Mouse (Mus musculus) Patski (cell line): ENCODE measurements around the gene Ccl12. TPM values are rescaled to one million over a fixed set of nuclear protein-coding genes. Genes with fewer than 3 reads are reported as not detected.

Source experiments
- ATAC-seq: fragments of 100-300 bp; one replicate; pipeline ENCODE4 v1.8.0; 2021
- CTCF ChIA-PET: fragments of 350-600 bp; sonication (Branson Sonifier 250); formaldehyde crosslinking; loops from one replicate; lab custom pipeline; 2022; ENCODE audit warnings: inconsistent platforms; lab: Charles Lee
- POLR2A ChIA-PET: fragments of 350-600 bp; sonication (Branson Sonifier 250); formaldehyde crosslinking; loops from one replicate; lab custom pipeline; 2022; ENCODE audit warnings: antibody characterized with exemption, inconsistent platforms; lab: Charles Lee
- DNase-seq: peaks from one replicate; pipeline ENCODE4 v3.0.0-alpha.2; 2011; ENCODE audit warnings: low read depth, low spot score
- H3K27me3 ChIP-seq: fragments of 371-371 bp; one replicate; pipeline ENCODE4 v1.5.1; 2021
- CTCF ChIP-seq: fragments of 100-300 bp; IDR thresholded peaks from one replicate; pipeline ENCODE4 v1.5.1; 2021
- in situ Hi-C: fragments of 300-500 bp; cut with MboI; formaldehyde crosslinking; loops from 3 replicates; pipeline ENCODE4 v1.11.1; 2018; ENCODE audit warnings: low pct_unique_long_range_greater_than_20kb, mixed read lengths
- polyA plus RNA-seq: library from polyadenylated mRNA; unstranded; gene quantifications from one replicate; pipeline ENCODE4 v1.2.3, GENCODE M21; 2021

Ccl12 gene
- polyA plus RNA-seq, result not detected

DNA sequence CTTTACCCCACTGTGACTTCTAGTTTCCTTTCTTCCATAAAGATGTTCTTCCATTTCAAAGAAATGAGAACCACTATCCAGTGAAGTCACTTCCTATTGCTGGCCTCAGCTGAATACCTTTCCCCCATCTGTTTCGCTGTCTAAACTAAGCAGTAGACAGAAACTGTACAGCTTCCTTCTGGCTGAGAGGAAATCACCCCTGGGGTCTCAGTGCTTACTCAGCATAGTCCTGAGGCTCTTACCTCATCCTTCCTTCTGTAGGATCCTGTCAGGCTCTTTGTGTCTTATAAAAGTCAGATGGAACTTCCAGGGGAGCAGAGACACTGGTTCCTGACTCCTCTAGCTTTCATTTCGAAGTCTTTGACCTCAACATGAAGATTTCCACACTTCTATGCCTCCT lies at the start of gene Ccl12:
Gene Ccl12 (plus strand): TSS at position 317 of the 400 bp plus-strand sequence.
- H3K27me3 ChIP-seq, result peaks cover 30% of the 10 kb centered on the region
- in situ Hi-C loops, result no loop called here
- CTCF ChIA-PET, result no interaction called here
- no peak for TF ChIP-seq CTCF
- POLR2A ChIA-PET, result no interaction called here
- no peak for DNase-seq
- no peak for ATAC-seq

DNA sequence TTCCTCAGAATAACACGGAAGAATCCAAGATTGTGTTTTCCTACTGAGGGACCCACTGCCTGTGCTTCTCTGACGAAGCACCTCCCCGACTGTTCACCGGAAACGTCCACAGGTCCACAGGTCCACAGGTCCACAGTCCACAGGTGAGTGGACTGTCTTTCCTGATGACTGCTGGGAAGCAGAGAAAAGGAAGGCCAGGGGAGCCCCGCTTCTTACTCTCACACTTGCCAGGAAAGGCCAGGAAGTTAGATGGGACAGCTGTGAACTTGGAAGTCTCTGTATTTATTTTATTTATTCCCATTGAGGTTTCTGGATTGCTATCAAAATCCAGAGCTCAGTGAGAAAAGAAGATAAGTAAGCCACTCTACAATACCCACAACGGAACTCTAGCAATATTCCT lies 47.8 kb upstream of the Ccl12 start:
- no peak for TF ChIP-seq CTCF
- ATAC-seq, result no peak
- DNase-seq, result no peak
- peaks cover 9% of the 10 kb centered on the region for H3K27me3 ChIP-seq
- POLR2A ChIA-PET, result no interaction called here
- CTCF ChIA-PET, result interaction anchor here (1.7 kb wide), 1 partner anchor 121 kb away, joined by 5 read pairs; no protein-coding TSS in a partner anchor
- in situ Hi-C loops, result loop anchor here (5.0 kb wide), 1 partner anchor 123 kb away; no protein-coding TSS in a partner anchor

DNA sequence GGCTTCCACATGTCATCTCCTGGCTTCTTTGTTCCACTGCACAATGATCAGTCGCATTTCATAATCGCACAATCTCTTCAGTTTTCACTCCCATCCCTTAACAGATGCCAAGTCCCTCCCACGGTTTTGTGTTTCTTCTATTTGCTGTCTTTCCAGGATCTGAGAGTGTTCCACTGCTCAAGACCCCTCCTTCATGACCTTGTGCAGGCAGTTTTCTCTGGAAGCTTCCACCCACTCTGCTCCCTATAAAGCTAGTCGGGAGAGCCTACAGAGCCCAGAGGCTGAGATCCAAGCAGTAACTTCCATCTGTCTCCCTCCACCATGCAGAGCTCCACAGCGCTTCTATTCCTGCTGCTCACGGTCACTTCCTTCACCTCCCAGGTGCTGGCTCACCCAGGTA lies 44.0 kb upstream of the Ccl12 start, which contains the start of gene Ccl11:
Gene Ccl11 (plus strand): TSS at position 178 of the 400 bp plus-strand sequence.
- TF ChIP-seq CTCF, result no peak
- POLR2A ChIA-PET, result no interaction called here
- DNase-seq, result no peak
- no peak for ATAC-seq
- H3K27me3 ChIP-seq, result peaks cover 17% of the 10 kb centered on the region
- in situ Hi-C loops, result no loop called here
- CTCF ChIA-PET, result interaction anchor here (0.9 to 1.3 kb wide), 2 partner anchors 10 to 18 kb away, joined by 3 to 4 read pairs; no protein-coding TSS in a partner anchor

DNA sequence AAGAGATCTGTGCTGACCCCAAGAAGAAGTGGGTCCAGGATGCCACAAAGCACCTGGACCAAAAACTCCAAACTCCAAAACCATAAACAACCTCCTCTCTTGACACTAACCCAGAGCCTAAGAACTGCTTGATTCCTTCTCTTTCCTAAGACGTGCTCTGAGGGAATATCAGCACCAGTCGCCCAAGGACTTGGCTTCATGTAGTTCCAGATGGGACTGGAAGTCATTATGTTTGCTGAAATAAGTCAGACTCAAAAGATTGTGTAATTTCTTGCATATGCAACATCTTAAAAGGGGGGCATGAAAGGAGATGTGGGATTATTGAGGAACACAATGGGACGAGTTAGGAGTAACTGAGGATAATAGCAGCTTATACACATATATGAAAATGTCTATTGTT lies 39.4 kb upstream of the Ccl12 start:
- POLR2A ChIA-PET, result no interaction called here
- DNase-seq (no peak), ATAC-seq (no peak)
- no peak for TF ChIP-seq CTCF
- in situ Hi-C loops, result no loop called here
- CTCF ChIA-PET, result interaction anchor here (1.2 to 1.7 kb wide), 3 partner anchors 14 to 66 kb away, joined by 3 to 5 read pairs (median 3); no protein-coding TSS in a partner anchor
- peaks cover 11% of the 10 kb centered on the region for H3K27me3 ChIP-seq

DNA sequence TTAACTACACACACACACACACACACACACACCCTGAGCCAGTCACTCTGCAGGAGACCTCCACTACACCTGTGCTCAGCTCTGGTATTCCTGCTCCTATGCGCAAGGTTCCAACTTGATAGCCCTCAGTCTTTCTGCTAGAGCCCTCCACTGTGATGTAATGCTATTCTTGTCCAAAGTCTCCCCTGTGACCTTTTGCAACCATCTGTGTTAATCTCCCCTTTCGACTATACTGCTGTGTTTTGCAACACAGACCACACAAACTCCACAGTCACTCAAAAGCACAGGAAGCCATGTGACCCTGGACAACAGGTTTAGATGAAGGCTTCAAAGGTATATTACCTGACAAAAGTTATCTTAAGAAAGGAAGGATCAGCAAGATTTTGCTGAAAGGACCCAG lies 38.2 kb upstream of the Ccl12 start:
- no peak for TF ChIP-seq CTCF
- H3K27me3 ChIP-seq, result peaks cover 9% of the 10 kb centered on the region
- ATAC-seq, result no peak
- in situ Hi-C loops, result no loop called here
- DNase-seq, result no peak
- CTCF ChIA-PET, result no interaction called here
- POLR2A ChIA-PET, result no interaction called here

DNA sequence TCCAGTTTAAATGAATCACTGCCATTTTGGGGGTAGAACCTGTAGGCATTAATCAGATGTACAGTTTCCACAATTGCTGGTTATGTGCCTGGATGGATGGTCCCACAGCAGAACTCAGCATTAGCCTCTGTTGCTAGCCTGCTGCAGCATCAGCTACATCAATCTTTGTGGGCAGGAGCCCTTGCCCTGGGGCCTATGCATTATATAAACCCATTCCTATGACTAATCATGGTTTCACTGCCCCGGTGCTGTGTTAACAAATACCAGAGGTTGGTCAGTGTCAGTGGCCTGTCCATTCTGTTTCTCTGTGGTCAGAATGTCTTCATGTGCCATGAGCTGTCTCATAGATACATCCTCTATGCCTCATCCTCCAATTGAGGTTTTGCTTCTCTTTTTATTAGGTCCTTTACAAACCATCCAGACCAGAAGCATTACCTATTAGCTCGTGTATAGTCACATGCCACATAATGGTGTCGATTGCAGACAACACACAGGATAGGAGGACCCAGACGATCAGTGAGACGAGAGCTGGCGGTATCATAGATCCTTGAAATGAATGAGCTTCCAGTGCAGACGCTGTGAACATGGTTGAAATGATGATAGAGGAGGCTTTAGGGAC lies 34.6 kb upstream of the Ccl12 start:
- no peak for TF ChIP-seq CTCF
- in situ Hi-C loops, result no loop called here
- POLR2A ChIA-PET, result no interaction called here
- no peak for DNase-seq
- CTCF ChIA-PET, result interaction anchor here (0.7 to 1.3 kb wide), 2 partner anchors 10 to 107 kb away, joined by 3 to 6 read pairs; no protein-coding TSS in a partner anchor
- ATAC-seq, result peak; percentile 81
- H3K27me3 ChIP-seq, result no peaks in the 10 kb centered on the region

DNA sequence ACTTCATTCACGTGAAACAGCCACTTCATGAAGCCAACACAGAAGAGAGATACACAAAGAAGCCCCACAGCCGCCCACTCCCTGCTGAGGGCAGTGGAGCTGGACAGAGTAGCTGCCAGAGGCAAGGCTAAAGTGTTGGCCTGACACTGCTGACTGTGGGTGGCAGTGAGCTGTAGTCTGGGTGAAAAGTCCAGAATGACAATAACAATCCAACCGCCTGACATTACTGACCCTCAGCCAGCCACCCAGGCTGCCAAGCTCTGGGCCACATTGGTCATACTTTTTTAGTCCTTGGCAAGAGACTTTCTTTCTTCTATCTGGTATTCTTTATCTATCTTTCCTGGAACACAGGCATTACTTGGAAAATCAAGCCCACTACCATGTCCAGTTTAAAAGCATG lies 30.6 kb upstream of the Ccl12 start:
- ATAC-seq (no peak), DNase-seq (no peak)
- in situ Hi-C loops, result no loop called here
- no peaks in the 10 kb centered on the region for H3K27me3 ChIP-seq
- CTCF ChIA-PET, result interaction anchor here (1.1 to 2.0 kb wide), 4 partner anchors 11 to 106 kb away, joined by 3 to 4 read pairs (median 4); no protein-coding TSS in a partner anchor
- POLR2A ChIA-PET, result interaction anchor here (1.2 kb wide), 1 partner anchor 101 kb away, joined by 4 read pairs; no protein-coding TSS in a partner anchor
- TF ChIP-seq CTCF, result no peak

DNA sequence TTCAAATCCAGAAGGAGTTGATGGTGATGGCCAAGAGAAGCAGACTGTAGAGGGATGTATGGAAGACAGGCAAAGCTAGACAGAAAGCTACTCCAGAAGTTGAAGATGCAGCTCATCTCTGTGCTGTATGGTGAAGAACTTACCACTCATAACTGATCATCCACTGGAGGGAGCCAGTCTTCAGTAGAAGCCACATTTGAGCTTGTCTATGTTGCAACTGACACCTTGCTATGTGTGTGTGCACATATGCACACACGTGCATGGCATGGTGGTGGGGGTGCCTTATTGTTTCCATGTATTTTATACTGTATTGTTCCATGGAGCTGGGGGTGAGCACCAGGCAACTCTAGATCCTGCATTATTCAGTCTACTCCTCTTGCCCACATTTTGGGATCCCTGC lies 29.3 kb upstream of the Ccl12 start:
- in situ Hi-C loops, result no loop called here
- POLR2A ChIA-PET, result no interaction called here
- no peaks in the 10 kb centered on the region for H3K27me3 ChIP-seq
- DNase-seq (no peak), ATAC-seq (no peak)
- CTCF ChIA-PET, result interaction anchor here (1.2 to 2.5 kb wide), 3 partner anchors 77 to 110 kb away, joined by 3 to 7 read pairs (median 4); no protein-coding TSS in a partner anchor
- peak; percentile 36 for TF ChIP-seq CTCF

DNA sequence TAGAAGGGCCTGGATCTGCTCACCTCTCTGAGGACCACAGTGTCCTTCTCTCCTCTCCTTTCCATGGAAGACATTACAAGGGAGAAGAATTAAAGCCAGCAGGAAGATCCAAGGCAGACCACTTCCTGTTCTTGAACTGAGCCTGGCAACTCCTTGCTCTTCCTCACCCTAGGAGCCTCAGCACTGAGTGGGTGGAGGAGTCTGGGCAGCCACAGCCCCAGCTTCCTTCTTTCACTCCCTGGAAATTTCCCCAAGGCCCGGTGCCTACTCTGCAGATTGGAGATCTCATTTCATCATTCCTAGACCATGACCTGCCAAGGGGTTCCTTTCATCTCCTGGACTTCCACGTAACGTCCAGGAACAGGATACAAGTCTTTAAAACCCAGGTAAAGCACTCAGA lies 28.7 kb upstream of the Ccl12 start:
- H3K27me3 ChIP-seq, result no peaks in the 10 kb centered on the region
- no peak for TF ChIP-seq CTCF
- ChIA-PET POLR2A (no interaction called here), CTCF (interaction anchor here (0.8 to 2.5 kb wide), 3 partner anchors 77 to 109 kb away, joined by 3 to 7 read pairs (median 3); no protein-coding TSS in a partner anchor)
- DNase-seq (no peak), ATAC-seq (no peak)
- in situ Hi-C loops, result no loop called here

DNA sequence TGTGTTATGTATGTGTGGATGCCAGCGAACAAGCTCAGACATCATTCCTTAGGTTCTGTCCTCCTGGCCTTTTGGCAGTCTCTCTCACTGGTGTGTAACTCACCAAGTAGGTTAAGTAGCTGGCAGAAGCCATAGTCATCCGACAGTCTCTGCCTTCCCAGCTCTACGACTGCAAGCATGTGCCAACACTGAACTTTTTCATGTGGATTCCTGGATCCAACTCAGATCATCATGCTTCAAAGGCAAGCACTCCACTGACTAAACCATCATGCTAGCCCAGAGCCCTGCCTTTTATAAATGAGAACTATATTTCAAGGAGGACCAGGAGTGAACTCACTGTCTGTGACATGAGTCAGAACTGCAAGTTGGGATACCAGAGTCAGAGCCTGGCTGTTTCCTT lies 28.0 kb upstream of the Ccl12 start:
- ChIA-PET CTCF (interaction anchor here (0.8 to 2.5 kb wide), 2 partner anchors 78 to 101 kb away, joined by 3 to 7 read pairs; no protein-coding TSS in a partner anchor), POLR2A (no interaction called here)
- in situ Hi-C loops, result no loop called here
- DNase-seq (peak; percentile 19), ATAC-seq (peak; percentile 56)
- TF ChIP-seq CTCF, result no peak
- H3K27me3 ChIP-seq, result no peaks in the 10 kb centered on the region

DNA sequence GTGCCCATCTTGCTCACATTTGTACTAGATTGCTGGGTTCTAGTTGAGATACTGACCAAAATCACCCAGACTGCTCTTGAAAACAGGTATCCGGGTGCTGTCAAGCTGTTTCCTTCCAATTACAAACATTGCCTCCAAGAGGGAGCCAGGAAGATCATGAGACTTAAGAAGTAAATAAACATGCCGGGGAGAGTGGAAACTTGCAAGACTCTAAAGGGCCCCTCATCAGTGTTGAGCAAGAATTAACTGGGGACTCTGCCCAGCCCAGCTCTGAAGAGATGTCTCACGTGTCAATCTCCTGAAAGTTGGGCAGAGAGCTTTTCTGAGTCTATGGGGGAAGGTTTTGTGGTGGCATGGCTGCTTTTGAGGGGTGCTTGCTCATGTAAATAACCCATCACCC lies 24.6 kb upstream of the Ccl12 start:
- H3K27me3 ChIP-seq, result no peaks in the 10 kb centered on the region
- POLR2A ChIA-PET, result interaction anchor here (0.8 kb wide), 1 partner anchor 18 kb away, joined by 3 read pairs; no protein-coding TSS in a partner anchor
- DNase-seq (no peak), ATAC-seq (no peak)
- CTCF ChIA-PET, result interaction anchor here (0.9 to 2.0 kb wide), 3 partner anchors 10 to 81 kb away, joined by 3 to 5 read pairs (median 4); no protein-coding TSS in a partner anchor
- no peak for TF ChIP-seq CTCF
- in situ Hi-C loops, result no loop called here
